Mouse (Mus musculus): Measurements from ENCODE around the gene Trip4. TPM values are rescaled to one million over a fixed set of nuclear protein-coding genes. Genes with fewer than 3 reads are reported as not detected.
"Not testable (repeated sequence)": the region's sequence is repeated elsewhere in the genome, so short reads cannot be mapped to it uniquely, and the experiment has no call there.

The Trip4 gene
- polyA plus RNA-seq, 1 experiment from 2014 or later, result 25.5 TPM

GRCm38 (mm10) chr9:65785772-65786368, 122.7 kb downstream of the Trip4 start:
- H3K36me3 ChIP-seq (ENCODE audit: control insufficient read depth, insufficient read depth, low read length), result no peaks in the 10 kb centered on the region
- no peak overlapping the region for H3K27ac ChIP-seq (ENCODE audit: low read depth, low read length)
- H3K27me3 ChIP-seq (replicated peaks; ENCODE audit: control insufficient read depth, insufficient read depth, low read length), result no peaks in the 10 kb centered on the region
- ATAC-seq, result no peak
- H3K4me2 ChIP-seq (ENCODE audit: low read length), result no peak overlapping the region
- H3K4me1 ChIP-seq (ENCODE audit: control insufficient read depth, insufficient read depth, low read length), result peaks cover 16% of the 10 kb centered on the region
- H3K4me3 ChIP-seq (ENCODE audit: low read depth, low read length), result no peak overlapping the region
- WGBS, result 88% methylated on average over 4 of the region's 4 CpGs
- no peak for DNase-seq (ENCODE audit: low spot score)
- no peaks in the 10 kb centered on the region for H3K9me3 ChIP-seq (replicated peaks; ENCODE audit: control insufficient read depth, low read length)
- no peak overlapping the region for H3K9ac ChIP-seq (ENCODE audit: low read length)

GRCm38 (mm10) chr9:65779619-65780018, 129.0 kb downstream of the Trip4 start:
- not testable (repeated sequence) for H3K36me3 ChIP-seq (ENCODE audit: control insufficient read depth, insufficient read depth, low read length); H3K4me1 ChIP-seq (ENCODE audit: control insufficient read depth, insufficient read depth, low read length); H3K27ac ChIP-seq (ENCODE audit: low read depth, low read length); H3K9me3 ChIP-seq (replicated peaks; ENCODE audit: control insufficient read depth, low read length); H3K9ac ChIP-seq (ENCODE audit: low read length); DNase-seq (ENCODE audit: low spot score); ATAC-seq; H3K27me3 ChIP-seq (replicated peaks; ENCODE audit: control insufficient read depth, insufficient read depth, low read length); H3K4me2 ChIP-seq (ENCODE audit: low read length); H3K4me3 ChIP-seq (ENCODE audit: low read depth, low read length)
- 91% methylated on average over 3 of the region's 3 CpGs for WGBS

Other genes starting within 250 kb of the Trip4 start
- gene Oaz2, start 240.8 kb downstream of the Trip4 start, polyA plus RNA-seq (2014; fragmentation: Nextera tagmentation; extraction: Ambion mirVana), result 206 and 233 TPM in 2 replicates
- gene Zfp609, start 81.2 kb downstream of the Trip4 start, polyA plus RNA-seq (2014; fragmentation: Nextera tagmentation; extraction: Ambion mirVana), result 7.4 and 8.8 TPM in 2 replicates
- gene Pclaf, start 18.6 kb downstream of the Trip4 start, polyA plus RNA-seq (2014; fragmentation: Nextera tagmentation; extraction: Ambion mirVana), result 57.3 and 59.0 TPM in 2 replicates
- 21.1 and 24.2 TPM in 2 replicates for gene Csnk1g1, start 130 bp upstream of the Trip4 start, polyA plus RNA-seq (2014; fragmentation: Nextera tagmentation; extraction: Ambion mirVana)
- 401 and 454 TPM in 2 replicates for gene Ppib, start 151.4 kb upstream of the Trip4 start, polyA plus RNA-seq (2014; fragmentation: Nextera tagmentation; extraction: Ambion mirVana)
- gene Snx22, start 160.9 kb upstream of the Trip4 start, polyA plus RNA-seq (2014; fragmentation: Nextera tagmentation; extraction: Ambion mirVana), result 3.6 and 4.8 TPM in 2 replicates
- gene Snx1, start 217.8 kb upstream of the Trip4 start, polyA plus RNA-seq (2014; fragmentation: Nextera tagmentation; extraction: Ambion mirVana), result 111 and 120 TPM in 2 replicates
- 79.8 and 81.2 TPM in 2 replicates for gene Ciao2a, start 217.8 kb upstream of the Trip4 start, polyA plus RNA-seq (2014; fragmentation: Nextera tagmentation; extraction: Ambion mirVana)
- 2.2 and 2.3 TPM in 2 replicates for gene Dapk2, start 249.4 kb upstream of the Trip4 start, polyA plus RNA-seq (2014; fragmentation: Nextera tagmentation; extraction: Ambion mirVana)